Mouse (Mus musculus): ENCODE measurements around the gene Ttll1.

Gene Ttll1

GRCm38 (mm10) chr15:83476593-83477273, 34.0 kb downstream of the Ttll1 start:
- TF ChIP-seq GATA4 (IDR thresholded peaks at IDR 0.05; ENCODE audit: insufficient replicate concordance, low read length), result no peak

- TF ChIP-seq GATA4 (IDR thresholded peaks at IDR 0.05; ENCODE audit: insufficient replicate concordance, low read length), result no peak
Observed at GRCm38 (mm10) chr15:83474466-83474836, 36.2 kb downstream of the Ttll1 start.

DNA sequence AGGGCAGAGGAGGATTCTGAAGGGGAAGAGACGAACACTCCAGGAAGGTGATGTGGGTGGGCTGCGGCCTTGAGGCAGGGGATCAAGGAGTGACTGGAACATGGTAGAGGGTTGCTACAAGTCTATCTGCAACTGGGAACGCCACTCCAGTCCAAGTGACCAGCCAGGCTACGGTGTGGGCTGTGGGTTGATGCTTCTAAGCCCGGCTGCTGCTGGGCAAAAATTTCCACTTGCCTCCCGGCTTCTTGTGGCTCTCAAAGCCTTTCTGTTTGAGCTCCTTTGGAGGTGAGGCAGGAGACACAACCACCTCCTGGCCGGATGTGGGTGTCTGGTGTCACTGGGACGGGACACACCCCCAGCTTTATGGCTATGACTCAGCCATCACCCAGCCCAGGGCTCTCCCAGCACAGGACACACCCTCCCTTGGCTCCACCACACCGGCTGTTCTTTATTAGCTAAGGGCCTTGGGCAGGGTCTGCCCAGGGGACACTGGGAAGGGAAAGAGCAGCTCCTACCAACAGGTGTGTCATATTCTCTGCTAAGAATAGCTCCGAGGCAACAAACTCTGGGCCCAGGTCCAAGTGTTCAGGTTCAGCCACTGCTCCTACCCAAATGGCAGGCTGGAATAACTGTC, 36.7 kb downstream of the Ttll1 start:
- no peak for TF ChIP-seq GATA4 (IDR thresholded peaks at IDR 0.05; ENCODE audit: insufficient replicate concordance, low read length)

GRCm38 (mm10) chr15:83473251-83473650, 37.4 kb downstream of the Ttll1 start:
- TF ChIP-seq GATA4 (IDR thresholded peaks at IDR 0.05; ENCODE audit: insufficient replicate concordance, low read length), result no peak

DNA sequence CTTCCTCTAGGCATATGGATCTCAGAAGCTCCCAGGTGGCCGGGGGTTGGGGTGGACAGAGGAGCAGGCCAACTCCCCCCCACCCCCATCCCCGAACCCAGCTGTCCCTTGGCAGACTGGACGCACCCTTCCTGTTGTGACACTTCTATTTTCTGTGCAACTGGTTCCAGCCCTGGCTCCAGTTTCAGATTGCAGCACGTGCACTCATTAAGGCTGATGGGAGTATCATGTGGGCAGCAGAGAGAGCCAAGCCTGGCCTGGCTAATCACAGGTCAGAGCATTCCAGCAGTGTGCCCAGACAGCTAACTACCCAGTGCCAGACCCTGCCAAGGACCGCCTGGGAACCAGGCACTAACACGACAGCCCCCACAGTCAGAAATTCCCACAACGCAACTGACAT, 39.2 kb downstream of the Ttll1 start:
- TF ChIP-seq GATA4 (IDR thresholded peaks at IDR 0.05; ENCODE audit: insufficient replicate concordance, low read length), result no peak

DNA sequence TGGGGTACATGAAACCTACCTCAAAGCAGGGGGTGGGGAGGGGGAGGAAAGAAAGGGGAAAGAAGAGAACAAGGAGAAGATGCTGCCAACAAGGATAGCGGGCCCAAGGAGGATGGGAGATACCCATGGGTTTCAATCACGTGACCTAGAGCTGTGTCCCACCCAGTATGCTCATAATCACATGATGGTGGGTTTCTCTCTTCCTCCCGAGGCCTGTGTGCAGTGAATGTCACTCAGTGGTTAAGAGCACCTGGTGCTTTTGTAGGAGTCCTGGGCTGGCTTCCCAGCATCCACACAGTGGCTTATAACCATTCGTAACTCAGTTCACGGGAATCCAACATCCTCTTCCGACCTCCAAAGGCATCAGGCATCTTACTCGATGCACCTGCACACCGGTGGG, 40.2 kb downstream of the Ttll1 start:
- no peak for TF ChIP-seq GATA4 (IDR thresholded peaks at IDR 0.05; ENCODE audit: insufficient replicate concordance, low read length)

DNA sequence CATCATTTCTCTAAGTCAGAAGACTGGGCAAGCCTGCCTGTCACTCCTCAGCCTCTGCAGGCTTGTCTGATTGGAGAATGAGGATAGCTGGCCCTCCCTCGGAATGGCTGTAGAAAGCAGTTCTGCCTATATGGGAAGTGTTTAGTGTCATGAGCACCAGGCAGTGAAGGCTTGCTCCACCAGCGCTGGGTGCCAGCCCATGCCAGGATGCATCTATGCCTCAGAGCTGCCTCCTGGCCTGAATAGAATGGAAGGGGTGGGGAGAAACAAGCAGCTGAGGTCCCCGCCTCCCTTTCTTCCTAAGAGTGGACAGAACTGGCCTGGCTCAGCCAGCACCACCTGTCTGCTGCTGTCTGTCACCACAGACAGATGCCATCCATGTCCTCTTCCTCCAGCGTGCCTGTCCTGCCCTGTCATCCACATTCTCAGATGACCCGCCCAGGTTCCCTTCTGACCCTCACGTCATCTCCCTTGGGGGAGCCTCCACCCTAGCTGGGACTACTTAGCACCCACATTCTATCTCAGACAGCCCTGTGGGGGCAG, 41.3 kb downstream of the Ttll1 start:
- TF ChIP-seq GATA4 (IDR thresholded peaks at IDR 0.05; ENCODE audit: insufficient replicate concordance, low read length), result no peak

DNA sequence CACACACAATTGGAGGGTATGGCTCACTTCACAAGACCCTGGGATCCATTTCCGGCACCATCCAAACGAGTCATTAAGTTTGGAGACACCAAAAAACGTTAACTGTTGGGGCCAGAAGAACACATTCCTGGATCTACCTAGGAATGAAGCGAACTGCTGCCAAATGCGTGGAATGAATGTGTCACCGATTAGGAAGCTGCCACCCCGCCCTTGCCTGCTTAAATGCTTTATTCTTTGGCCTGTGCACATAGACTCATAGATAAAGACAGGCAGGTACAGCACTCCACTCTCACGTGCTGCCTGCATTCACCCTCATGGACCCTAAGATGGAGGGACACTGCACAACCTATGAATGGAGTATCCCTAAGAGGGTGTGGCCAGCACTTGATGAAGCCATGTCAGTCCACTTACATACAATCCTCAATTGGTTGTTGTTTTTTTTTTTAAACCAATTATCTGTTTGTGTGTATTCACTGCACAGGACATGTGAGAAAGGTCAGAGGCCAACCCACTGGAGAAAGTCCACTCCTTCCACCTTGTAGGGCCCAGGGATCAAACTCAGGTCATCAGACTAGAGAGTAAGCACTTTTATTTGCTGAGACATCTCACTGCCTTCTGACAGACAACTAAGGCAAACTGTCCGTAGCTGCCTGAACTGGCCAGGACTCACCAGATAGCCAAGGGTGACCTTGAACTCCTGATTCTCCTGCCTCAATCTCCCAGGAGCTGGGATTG, 43.3 kb downstream of the Ttll1 start:
- TF ChIP-seq GATA4 (IDR thresholded peaks at IDR 0.05; ENCODE audit: insufficient replicate concordance, low read length), result no peak

DNA sequence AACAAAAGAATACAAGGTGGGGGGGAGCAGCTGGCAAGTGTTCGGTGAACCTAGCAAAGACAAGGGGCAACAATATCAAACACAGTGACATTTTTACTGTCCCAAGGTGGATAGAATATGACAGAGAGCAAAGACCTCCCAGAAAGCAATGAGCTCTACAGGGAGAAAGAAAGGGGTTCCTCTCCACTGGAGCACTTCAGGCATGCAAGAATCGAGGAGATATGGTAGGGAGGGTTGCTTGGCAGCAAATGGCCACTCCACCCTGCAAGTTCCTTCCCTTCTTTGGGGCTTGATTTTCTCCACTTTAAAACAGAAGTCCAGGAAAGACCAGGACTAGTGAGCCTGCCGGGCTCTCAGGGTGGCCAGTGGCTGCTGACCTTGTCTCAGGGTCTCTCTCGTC, 44.4 kb downstream of the Ttll1 start:
- TF ChIP-seq GATA4 (IDR thresholded peaks at IDR 0.05; ENCODE audit: insufficient replicate concordance, low read length), result no peak

GRCm38 (mm10) chr15:83464905-83465650, 45.6 kb downstream of the Ttll1 start:
- no peak for TF ChIP-seq GATA4 (IDR thresholded peaks at IDR 0.05; ENCODE audit: insufficient replicate concordance, low read length)

DNA sequence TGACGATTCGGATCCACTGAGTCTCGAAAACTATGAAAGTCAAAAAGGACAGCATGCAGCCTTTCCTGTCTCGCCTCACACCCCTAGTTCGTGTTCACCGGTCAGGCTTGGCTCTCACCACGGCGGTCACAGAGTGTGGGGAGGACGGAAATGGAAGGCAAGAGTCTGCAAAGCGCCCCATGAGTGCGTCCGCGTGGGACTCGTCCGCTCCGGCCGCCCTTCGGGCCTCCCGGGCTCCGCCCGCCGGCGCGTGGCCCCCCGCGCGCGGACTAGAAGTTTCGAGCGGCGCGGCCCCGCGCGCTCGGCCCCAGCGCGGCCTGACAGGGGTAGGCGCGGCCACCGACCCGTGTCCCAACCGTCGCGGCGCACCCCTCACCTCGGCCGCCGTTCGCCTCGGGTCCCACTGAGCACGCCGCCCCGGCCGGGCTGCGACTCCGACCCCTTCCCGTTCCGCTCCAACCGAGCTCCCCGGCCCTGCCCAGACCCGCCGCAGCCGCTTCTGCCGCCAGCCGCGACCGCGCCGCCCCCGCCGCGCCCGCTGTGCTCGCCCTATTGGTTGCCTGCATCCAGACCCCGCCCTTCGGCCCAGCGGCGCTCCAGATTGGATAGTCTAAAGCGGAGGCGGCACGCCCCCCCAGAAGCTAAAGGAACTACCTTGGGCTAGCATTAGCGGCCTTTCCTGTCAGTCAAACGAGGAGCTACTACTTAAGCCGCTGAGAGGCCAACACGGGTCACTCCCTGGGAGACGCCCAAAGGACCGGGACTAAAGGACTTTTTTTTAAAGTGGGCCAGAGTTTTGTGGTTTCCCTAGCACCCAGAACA, 46.4 kb downstream of the Ttll1 start, which contains the start of gene Pacsin2:
Gene Pacsin2 (minus strand): TSS at position 524 of the 822 bp plus-strand sequence.
- no peak for TF ChIP-seq GATA4 (IDR thresholded peaks at IDR 0.05; ENCODE audit: insufficient replicate concordance, low read length)

DNA sequence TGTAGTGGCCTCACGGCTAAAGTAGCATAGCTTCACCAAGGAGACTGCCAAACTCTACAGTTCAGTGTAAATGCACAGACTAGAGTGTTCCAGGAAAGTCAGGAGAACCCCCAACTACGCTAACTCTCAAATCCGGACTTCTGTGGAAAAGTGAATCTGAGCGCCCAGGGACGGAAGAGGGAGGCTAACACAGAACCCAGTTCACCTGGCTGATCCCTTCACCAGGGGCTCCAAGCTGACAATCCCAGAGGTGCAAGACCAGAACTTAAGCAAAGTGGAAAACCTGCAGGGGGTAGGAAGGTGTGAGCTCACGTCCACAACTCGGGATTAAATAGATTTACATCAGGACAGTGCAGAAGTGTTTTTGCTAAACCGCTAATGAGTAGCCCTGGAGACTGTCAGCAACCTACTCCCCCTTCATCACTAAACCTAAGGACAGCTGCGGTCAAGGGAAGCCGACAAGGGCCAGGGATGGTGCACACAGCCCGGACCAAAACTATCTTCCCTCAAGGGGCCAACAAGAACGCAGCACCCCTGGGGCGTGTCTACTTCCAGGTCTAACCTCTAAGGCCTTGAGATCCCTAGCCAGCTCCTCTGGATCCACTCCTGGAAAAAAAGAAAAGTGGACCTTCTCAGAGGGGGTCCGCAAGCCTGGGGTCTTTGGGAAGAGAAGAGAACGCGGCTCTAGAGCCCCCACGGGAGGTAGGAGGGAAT, 47.2 kb downstream of the Ttll1 start:
- no peak for TF ChIP-seq GATA4 (IDR thresholded peaks at IDR 0.05; ENCODE audit: insufficient replicate concordance, low read length)

DNA sequence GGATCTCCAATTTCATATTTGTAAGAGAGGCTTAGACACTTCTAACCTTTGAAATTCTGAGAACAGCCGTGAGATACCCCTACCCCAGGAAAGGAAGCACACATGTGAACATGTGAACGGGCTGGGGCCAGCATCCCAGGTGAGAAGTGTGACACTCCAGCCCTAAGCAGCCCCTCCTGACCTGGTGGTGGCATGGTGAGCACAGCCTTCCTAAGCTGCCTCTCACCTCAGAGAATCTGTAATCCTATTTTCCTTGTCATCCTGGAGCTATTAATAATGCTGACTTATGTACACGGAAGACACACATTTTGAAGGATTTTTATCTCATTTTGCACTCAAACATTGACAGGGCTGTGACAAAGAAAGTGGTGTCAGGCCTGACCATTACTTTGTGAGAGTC, 49.8 kb downstream of the Ttll1 start:
- no peak for TF ChIP-seq GATA4 (IDR thresholded peaks at IDR 0.05; ENCODE audit: insufficient replicate concordance, low read length)

DNA sequence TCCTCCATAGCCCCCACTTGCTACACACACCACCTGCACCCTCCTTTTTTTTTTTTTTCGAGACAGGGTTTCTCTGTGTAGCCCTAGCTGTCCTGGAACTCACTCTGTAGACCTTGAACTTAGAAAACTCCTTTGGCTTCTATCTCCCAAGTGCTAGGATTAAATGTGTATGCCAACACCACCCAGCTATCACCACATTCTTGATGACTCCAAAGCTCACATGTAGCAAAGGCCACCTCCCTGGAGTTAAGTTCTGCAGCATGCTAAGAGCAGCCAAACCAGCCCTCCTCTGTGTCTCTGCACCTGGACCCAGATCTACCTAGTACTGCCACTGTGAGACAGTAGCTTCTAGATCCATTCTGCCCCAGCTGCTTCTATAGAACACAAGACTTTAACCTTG, 53.2 kb downstream of the Ttll1 start:
- TF ChIP-seq GATA4 (IDR thresholded peaks at IDR 0.05; ENCODE audit: insufficient replicate concordance, low read length), result no peak
